Mouse (Mus musculus) cortical plate, adult 2 months (tissue): ENCODE results near the gene Trank1. TPM values are rescaled to one million over a fixed set of nuclear protein-coding genes. Genes with fewer than 3 reads are reported as not detected.
A peak's percentile ranks its signal among the peaks of the same experiment; 100 is the strongest.

Experiments
- H3K27ac ChIP-seq: fragments of 200-500 bp; 2 replicates; pipeline ENCODE4 v1.5.1; 2012; ENCODE audit warnings: low read length, control low read depth, inconsistent platforms; ENCODE audit not compliant: insufficient read depth
- H3K4me1 ChIP-seq: fragments of 200-500 bp; 2 replicates; pipeline ENCODE4 v1.6.1; 2011; ENCODE audit warnings: low read length; ENCODE audit not compliant: control insufficient read depth, insufficient read depth
- H3K4me3 ChIP-seq: fragments of 200-500 bp; 2 replicates; pipeline ENCODE4 v1.5.1; 2011; ENCODE audit warnings: mild to moderate bottlenecking, low read length, control low read depth; ENCODE audit not compliant: insufficient read depth
- CTCF ChIP-seq: fragments of 200-500 bp; IDR thresholded peaks from 2 replicates; pipeline ENCODE4 v1.5.1; 2011; ENCODE audit warnings: mild to moderate bottlenecking, control low read depth, low read length; ENCODE audit not compliant: insufficient read depth; ENCODE audit errors: extremely low read depth
- POLR2A ChIP-seq: fragments of 200-500 bp; IDR thresholded peaks from 2 replicates; pipeline ENCODE4 v1.6.1; 2011; ENCODE audit warnings: mild to moderate bottlenecking, low read length, control low read depth; ENCODE audit not compliant: insufficient read depth; ENCODE audit errors: extremely low read depth
- polyA plus RNA-seq: library from polyadenylated mRNA; depleted of rRNA; stranded (reverse); fragments of >200 nt; gene quantifications from 2 replicates; pipeline ENCODE4 v1.2.3, GENCODE M21; 2012

The Trank1 gene
- polyA plus RNA-seq, 1 experiment, result 383 TPM

GRCm38 (mm10) chr9:111405080-111405428 lies 93.5 kb downstream of the Trank1 start:
- TF ChIP-seq CTCF (no peak), POLR2A (no peak)
- no peak overlapping the region for H3K4me3 ChIP-seq
- H3K27ac ChIP-seq, result no peak overlapping the region
- peaks cover 6% of the 10 kb centered on the region; the same call in 1 of the 2 replicates for H3K4me1 ChIP-seq

- Histone ChIP-seq H3K4me1 (peaks cover 11% of the 10 kb centered on the region), H3K27ac (no peak overlapping the region), H3K4me3 (no peak overlapping the region)
- TF ChIP-seq POLR2A (no peak), CTCF (no peak)
Observed at GRCm38 (mm10) chr9:111408012-111408411, 96.5 kb downstream of the Trank1 start.

DNA sequence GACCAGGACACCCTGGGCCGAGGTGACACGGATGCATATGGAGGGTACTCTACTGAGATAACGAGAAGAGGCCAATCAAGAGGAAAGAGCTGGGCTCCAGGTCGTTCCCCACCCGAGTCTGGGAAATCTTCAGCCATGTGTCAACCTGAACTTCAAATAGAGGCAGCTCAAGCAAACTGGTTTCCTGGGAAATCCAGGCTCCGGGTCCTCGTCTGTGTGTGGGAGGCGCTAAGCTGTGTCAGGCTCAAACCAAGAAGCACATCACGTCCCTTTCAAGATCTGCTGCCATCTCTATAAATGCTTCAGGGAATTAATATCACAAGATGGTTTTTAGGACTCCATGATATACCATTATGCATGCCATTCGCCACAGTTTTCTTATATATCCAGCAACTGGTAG lies 96.9 kb downstream of the Trank1 start:
- H3K4me1 ChIP-seq, result peaks cover 11% of the 10 kb centered on the region
- no peak overlapping the region for H3K4me3 ChIP-seq
- no peak for TF ChIP-seq CTCF
- no peak for TF ChIP-seq POLR2A
- no peak overlapping the region for H3K27ac ChIP-seq

DNA sequence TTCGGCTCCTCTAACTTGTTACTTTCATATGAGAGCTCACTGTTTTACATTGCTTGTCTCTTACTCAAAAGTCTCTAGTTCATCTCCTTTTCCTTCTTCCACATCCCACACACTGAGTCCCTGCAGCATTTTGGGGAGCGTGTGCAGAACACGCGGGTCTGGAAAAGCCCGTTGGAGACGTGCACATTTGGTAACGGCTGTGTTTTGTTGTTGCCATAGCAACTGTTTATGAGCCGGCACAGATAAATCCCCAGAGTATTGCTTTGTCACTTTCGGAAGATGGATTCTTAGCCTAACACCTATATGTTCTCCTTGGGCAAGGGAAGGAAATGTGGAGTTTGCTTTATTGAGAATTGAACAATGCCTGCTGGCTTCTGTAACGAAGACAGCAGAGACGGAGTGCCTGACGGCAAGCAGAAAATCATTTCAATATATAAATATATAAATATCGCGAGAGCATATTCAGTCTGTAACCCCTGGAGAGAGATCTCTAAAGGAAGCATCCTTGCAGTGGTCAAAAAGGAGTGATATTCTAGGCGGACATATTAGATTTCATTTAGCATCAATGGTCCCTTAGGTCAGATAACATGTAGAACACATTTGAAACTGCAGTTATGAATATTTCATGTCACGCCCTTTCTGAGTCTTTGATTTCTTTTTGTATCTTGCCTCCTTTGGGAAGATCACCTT lies 101.1 kb downstream of the Trank1 start:
- TF ChIP-seq CTCF, result no peak
- TF ChIP-seq POLR2A, result 0 out of 2 replicates have a peak, but pooled peaks have one; percentile 8
- Histone ChIP-seq H3K4me3 (no peak overlapping the region), H3K27ac (no peak overlapping the region), H3K4me1 (peaks cover 11% of the 10 kb centered on the region)

DNA sequence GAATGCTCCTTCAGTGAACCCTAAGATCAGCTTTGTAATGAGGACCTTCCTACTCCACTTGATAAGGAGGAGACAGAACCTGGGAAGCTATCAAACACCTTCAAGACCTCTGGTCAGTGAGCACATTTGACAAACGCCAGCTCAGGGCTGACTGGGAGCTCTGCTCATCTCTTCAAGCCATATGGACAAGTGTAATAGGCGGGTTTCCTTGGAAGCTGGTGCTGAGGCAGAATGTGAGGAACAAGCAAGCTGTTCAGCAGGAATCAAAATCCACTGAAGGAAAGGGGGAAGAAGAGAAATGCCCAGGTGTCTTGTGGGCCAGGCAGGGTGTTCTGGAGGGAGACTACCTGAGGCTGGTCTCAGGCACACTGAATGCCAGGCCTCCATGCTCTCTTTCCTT lies 110.3 kb downstream of the Trank1 start:
- Histone ChIP-seq H3K27ac (no peak overlapping the region), H3K4me3 (no peak overlapping the region), H3K4me1 (peaks cover 3% of the 10 kb centered on the region; the same call in 1 of the 2 replicates)
- no peak for TF ChIP-seq POLR2A

- TF ChIP-seq CTCF, result no peak
- no peak for TF ChIP-seq POLR2A
- peaks cover 3% of the 10 kb centered on the region; the same call in 1 of the 2 replicates for H3K4me1 ChIP-seq
- no peak overlapping the region for H3K4me3 ChIP-seq
- H3K27ac ChIP-seq, result no peak overlapping the region
Observed at GRCm38 (mm10) chr9:111422567-111422966, 111.0 kb downstream of the Trank1 start.

- H3K4me1 ChIP-seq, result peaks cover 4% of the 10 kb centered on the region
- H3K4me3 ChIP-seq, result no peak overlapping the region
- TF ChIP-seq CTCF (no peak), POLR2A (no peak)
- H3K27ac ChIP-seq, result no peak overlapping the region
Observed at GRCm38 (mm10) chr9:111425113-111425512, 113.6 kb downstream of the Trank1 start.

DNA sequence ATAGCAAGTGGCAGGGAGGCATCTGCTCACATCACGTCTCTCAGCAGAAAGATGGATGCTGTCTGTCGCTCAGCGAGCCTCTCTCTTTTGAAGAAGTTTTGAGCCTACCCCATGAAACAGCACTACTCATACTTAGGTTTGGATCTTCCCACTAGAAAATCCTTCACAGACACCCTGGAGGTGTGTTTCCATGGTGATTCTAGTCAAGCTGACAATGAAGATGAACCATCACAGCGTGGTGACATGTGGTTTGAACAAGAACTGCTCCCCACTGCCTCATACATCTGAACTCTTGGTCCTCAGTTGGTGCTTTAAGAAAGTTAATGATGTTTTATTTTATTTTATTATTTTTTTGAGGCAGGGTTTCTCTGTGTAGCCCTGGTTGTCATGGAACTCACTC lies 114.4 kb downstream of the Trank1 start:
- Histone ChIP-seq H3K4me1 (peaks cover 4% of the 10 kb centered on the region), H3K27ac (no peak overlapping the region), H3K4me3 (no peak overlapping the region)
- TF ChIP-seq CTCF (no peak), POLR2A (no peak)

GRCm38 (mm10) chr9:111427891-111428555 lies 116.5 kb downstream of the Trank1 start:
- TF ChIP-seq CTCF (peak; percentile 10; the same call in 1 of the 2 replicates), POLR2A (no peak)
- Histone ChIP-seq H3K27ac (no peak overlapping the region), H3K4me3 (no peak overlapping the region), H3K4me1 (peaks cover 1% of the 10 kb centered on the region)
